Mouse (Mus musculus) kidney, adult 2 months (tissue): ENCODE measurements at regions not wholly inside any gene's neighbourhood (a gene's known extent, or its start where the extent isn't known, plus 50 kb on each side); places are given as distances from the start of the nearest gene placed in this dataset.
A peak's percentile ranks its signal among the peaks of the same experiment; 100 is the strongest.

Experiments used
- DNase-seq: peaks from one replicate; pipeline ENCODE4 v3.0.0; 2021
- H3K27ac ChIP-seq: fragments of 200-500 bp; 2 replicates; pipeline ENCODE4 v1.5.1; 2012; ENCODE audit warnings: low read depth, low read length, control low read depth, inconsistent platforms; ENCODE audit not compliant: insufficient read depth
- H3K27me3 ChIP-seq: fragments of 200-500 bp; replicated peaks from 2 replicates; pipeline ENCODE4 v1.6.1; 2012; ENCODE audit warnings: mild to moderate bottlenecking, moderate library complexity, low read length, inconsistent platforms; ENCODE audit not compliant: control insufficient read depth, insufficient read depth
- H3K36me3 ChIP-seq: fragments of 200-500 bp; 2 replicates; pipeline ENCODE4 v1.6.1; 2012; ENCODE audit warnings: mild to moderate bottlenecking, moderate library complexity, low read length, inconsistent platforms; ENCODE audit not compliant: control insufficient read depth, insufficient read depth
- H3K4me1 ChIP-seq: fragments of 200-500 bp; 2 replicates; pipeline ENCODE4 v1.6.1; 2011; ENCODE audit warnings: low read length; ENCODE audit not compliant: control insufficient read depth, insufficient read depth
- H3K4me3 ChIP-seq: fragments of 200-500 bp; 2 replicates; pipeline ENCODE4 v1.5.1; 2011; ENCODE audit warnings: mild to moderate bottlenecking, low read depth, low read length, control low read depth; ENCODE audit not compliant: insufficient read depth
- CTCF ChIP-seq: fragments of 200-500 bp; conservative IDR thresholded peaks from 2 replicates; pipeline ENCODE4 v1.5.1; 2011; ENCODE audit warnings: low read depth, mild to moderate bottlenecking, control low read depth, low read length, moderate library complexity, mixed read lengths; ENCODE audit not compliant: insufficient read depth, insufficient read length
- POLR2A ChIP-seq: fragments of 200-500 bp; IDR thresholded peaks from one replicate; pipeline ENCODE4 v1.6.1; 2011; ENCODE audit warnings: low read depth, low read length, control low read depth
- WGBS: fragments of 180-500 bp; shearing (Covaris S2); methylation state at CpG from one replicate; pipeline ENCODE4 v1.1.7; 2018; 5-methylcytosine and 5-hydroxymethylcytosine counted together

DNA sequence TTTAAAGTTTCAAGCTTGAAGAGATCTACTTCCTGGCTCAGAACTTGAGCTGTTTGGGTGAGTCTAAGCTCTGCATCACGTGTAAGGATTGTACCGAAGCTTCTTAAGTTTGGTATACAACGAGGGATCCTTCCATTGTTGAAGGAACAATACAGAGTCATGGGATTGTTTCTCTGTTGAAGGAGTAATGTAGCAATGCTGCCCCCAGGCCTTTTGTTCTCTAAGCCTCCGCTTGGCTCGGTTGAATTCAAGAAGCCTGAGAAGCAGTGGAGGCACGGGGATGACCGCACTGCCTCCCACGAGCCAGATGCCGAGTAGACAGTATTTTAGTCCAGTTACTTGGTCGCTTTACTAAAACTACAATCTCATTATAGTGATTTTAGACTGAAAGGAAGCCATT lies 90.9 kb upstream of the Nampt start:
- TF ChIP-seq CTCF = no peak
- no peak for TF ChIP-seq POLR2A
- no peaks in the 10 kb centered on the region for H3K4me1 ChIP-seq
- H3K27ac ChIP-seq = no peak overlapping the region
- WGBS = 81% methylated on average over 10 of the region's 10 CpGs
- no peak overlapping the region for H3K4me3 ChIP-seq
- no peak for DNase-seq
- H3K27me3 ChIP-seq = no peaks in the 10 kb centered on the region
- no peaks in the 10 kb centered on the region for H3K36me3 ChIP-seq

DNA sequence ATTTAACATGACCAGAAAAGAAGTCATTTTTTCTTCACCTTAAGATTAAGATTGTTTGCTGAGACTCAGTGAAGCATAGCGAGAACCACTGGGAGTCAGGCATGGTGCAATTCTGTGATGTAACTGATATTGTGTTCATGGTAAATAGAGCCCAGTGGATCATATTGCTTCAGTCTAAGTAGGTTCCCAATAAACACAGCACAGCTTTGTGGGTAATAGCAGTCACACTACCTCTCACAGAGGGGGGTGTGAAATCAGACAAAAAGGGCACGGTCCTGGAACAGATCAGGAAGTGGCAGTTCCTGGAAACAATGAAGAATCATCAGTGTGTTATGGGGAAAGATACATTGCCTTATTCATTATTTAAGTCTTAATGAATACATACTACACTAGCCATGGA lies 84.1 kb upstream of the Nampt start:
- WGBS = 51% methylated on average over 2 of the region's 2 CpGs
- TF ChIP-seq POLR2A = no peak
- DNase-seq = no peak
- Histone ChIP-seq H3K4me3 (no peak overlapping the region), H3K27me3 (no peaks in the 10 kb centered on the region), H3K4me1 (no peaks in the 10 kb centered on the region; the same call in 1 of the 2 replicates), H3K36me3 (no peaks in the 10 kb centered on the region), H3K27ac (no peak overlapping the region)

DNA sequence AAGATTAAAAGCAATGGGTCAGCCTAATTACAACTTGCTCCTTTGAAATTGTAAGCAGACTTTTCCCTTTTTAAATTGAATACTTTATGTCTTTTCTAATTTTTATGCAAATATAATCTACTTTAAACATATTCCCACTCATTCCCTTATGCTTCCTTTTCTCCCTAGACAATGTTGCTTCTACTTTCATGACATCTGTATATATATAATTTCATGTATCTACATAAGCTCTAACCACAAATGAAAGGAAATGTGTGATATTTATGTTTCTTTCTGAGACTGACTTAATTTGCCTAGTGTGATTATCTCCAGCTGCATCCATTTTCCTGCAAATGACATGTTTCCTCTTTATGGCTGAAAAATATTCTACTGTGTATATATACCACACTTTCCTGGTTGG lies 77.9 kb upstream of the Nampt start:
- DNase-seq = no peak
- Histone ChIP-seq H3K4me1 (no peaks in the 10 kb centered on the region), H3K27ac (no peak overlapping the region), H3K36me3 (no peaks in the 10 kb centered on the region), H3K27me3 (no peaks in the 10 kb centered on the region), H3K4me3 (no peak overlapping the region)
- TF ChIP-seq CTCF (no peak), POLR2A (no peak)

DNA sequence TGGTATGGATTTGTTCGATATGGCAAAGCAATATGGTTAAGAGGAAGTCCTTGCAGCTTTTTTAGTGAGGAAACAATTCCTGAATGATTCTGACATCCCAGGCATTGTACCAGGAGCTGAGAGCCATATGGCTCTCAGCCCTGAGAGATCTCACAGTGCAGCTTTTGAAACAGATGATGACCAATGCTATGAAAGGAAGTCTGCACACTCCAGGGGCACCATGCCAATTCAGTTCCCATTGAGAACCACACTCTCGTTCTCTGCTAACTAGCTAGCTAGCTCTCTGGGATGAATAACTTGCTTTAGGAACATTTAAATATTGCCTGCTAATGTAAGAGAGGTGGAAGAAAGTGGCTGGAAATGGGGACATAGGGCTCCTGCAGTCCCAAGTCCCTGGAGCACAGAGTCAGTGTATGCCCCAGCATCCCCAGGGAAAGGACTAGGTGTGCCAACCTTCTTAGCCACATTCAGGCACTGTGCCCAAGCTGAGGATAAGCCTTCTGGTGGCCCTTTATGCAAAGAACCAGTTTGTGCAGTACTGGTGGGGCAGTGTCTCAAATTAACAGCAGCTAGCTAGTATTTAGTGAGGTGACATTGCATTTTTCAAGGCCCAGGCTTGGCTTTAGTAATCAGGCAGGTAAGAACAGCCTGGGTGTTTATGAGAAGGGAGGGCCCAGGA lies 61.8 kb upstream of the Nampt start:
- H3K4me1 ChIP-seq = peaks cover 3% of the 10 kb centered on the region; the same call in 1 of the 2 replicates
- 76% methylated on average over 2 of the region's 2 CpGs for WGBS

DNA sequence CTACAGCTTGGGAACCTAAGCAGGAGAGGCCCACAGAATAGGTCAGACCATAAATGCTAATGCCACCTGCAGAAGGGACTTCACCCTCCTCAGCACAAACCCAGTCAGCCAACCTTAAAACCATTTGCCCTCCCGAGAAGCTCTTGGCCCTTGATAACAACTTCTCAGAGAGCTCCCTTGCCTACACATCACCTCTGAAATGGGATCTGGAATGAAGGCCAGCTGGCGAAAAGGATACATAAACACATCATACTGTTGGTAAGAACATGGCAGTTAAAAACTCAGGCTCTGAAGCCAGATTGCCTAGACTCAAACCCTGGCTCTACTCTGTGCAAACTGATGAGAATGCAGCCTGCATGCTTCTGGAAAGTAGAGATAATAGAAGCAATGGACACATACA lies 61.2 kb upstream of the Nampt start:
- 75% methylated on average over 2 of the region's 2 CpGs for WGBS
- peak overlapping the region; percentile 77 for H3K27ac ChIP-seq
- no peaks in the 10 kb centered on the region for H3K27me3 ChIP-seq
- DNase-seq = no peak
- no peak overlapping the region for H3K4me3 ChIP-seq
- peaks cover 3% of the 10 kb centered on the region; the same call in 1 of the 2 replicates for H3K4me1 ChIP-seq
- no peak for TF ChIP-seq CTCF
- TF ChIP-seq POLR2A = no peak
- H3K36me3 ChIP-seq = no peaks in the 10 kb centered on the region

More for the DNA sequence above, 61.8 kb upstream of the Nampt start:
- TF ChIP-seq CTCF = no peak
- no peak for TF ChIP-seq POLR2A
- H3K27ac ChIP-seq = peak overlapping the region; percentile 77
- H3K36me3 ChIP-seq = no peaks in the 10 kb centered on the region
- no peak overlapping the region for H3K4me3 ChIP-seq
- DNase-seq = peak; percentile 58
- no peaks in the 10 kb centered on the region for H3K27me3 ChIP-seq

DNA sequence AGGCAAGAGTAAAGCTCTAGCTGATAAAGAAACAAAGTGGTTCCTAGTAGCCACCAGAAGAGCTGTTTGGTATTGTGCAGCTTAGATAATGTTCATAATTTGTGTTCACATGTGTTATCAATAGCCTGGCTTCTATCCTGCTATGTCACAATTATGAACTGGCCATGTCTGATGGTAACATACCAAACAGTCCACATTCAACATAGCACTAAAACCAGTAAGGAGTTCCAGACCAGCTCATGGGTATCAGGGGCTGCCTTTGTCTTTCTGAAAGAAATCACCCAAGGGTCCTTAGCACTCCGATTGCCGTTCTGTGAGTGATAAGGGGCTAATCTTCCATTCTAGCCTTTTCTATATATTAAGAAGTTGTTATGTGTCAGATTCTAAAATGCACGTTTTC lies 58.7 kb upstream of the Nampt start:
- no peaks in the 10 kb centered on the region for H3K27me3 ChIP-seq
- 83% methylated on average over 3 of the region's 3 CpGs for WGBS
- H3K27ac ChIP-seq = no peak overlapping the region
- TF ChIP-seq CTCF (no peak), POLR2A (no peak)
- H3K36me3 ChIP-seq = no peaks in the 10 kb centered on the region
- no peak overlapping the region for H3K4me3 ChIP-seq
- no peak for DNase-seq
- H3K4me1 ChIP-seq = peaks cover 3% of the 10 kb centered on the region; the same call in 1 of the 2 replicates

DNA sequence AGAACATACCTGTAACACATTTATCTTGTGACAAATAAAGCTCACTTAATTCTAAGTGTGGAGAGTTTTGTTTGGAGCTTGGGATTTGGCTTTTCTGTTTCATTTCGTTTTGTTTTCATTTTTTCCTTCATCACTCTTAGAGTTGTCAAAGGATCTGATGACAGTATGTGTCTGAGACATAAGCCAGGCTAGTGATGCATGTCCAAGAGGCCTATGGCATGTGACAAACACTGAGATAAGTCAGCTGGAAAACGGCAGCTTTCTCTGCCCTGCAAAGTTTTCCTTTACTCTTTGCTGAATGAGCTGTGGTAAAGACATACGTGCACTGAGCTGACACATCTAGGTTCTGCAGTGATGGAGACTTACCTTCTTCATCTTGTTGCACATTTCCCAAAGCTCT lies 58.3 kb upstream of the Nampt start:
- no peaks in the 10 kb centered on the region for H3K27me3 ChIP-seq
- no peak overlapping the region for H3K4me3 ChIP-seq
- no peak for DNase-seq
- H3K36me3 ChIP-seq = no peaks in the 10 kb centered on the region
- H3K27ac ChIP-seq = no peak overlapping the region
- TF ChIP-seq CTCF = no peak
- no peak for TF ChIP-seq POLR2A
- WGBS = 43% methylated on average over 3 of the region's 3 CpGs
- peaks cover 6% of the 10 kb centered on the region; the same call in 1 of the 2 replicates for H3K4me1 ChIP-seq

DNA sequence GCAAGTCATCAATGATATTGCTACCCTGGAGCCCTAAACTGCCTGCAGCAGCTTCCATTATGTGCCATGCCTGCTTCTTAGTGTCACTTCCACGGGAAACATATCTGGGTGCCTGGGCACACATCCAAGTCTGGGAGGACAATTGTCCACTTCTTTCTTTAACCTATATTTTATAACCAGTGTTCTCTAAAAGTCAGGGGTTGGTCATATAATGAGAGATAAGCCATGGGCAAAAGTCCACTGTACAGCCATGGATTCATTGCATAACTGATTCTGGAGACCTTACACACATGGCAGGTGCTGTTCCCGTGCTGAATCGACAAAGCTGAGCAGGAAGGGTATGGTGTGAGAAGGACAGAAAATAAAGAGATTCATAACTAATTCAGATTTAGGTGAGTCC lies 55.1 kb upstream of the Nampt start:
- no peak for DNase-seq

More for the DNA sequence above, 55.1 kb upstream of the Nampt start:
- Histone ChIP-seq H3K27me3 (no peaks in the 10 kb centered on the region), H3K4me3 (no peak overlapping the region), H3K36me3 (no peaks in the 10 kb centered on the region), H3K4me1 (peaks cover 22% of the 10 kb centered on the region), H3K27ac (no peak overlapping the region)
- TF ChIP-seq CTCF (no peak), POLR2A (no peak)
- WGBS = 72% methylated on average over 3 of the region's 3 CpGs
